Comparison of ENCODE assay signal across 8 mouse cellular contexts in the genomic region with DNA sequence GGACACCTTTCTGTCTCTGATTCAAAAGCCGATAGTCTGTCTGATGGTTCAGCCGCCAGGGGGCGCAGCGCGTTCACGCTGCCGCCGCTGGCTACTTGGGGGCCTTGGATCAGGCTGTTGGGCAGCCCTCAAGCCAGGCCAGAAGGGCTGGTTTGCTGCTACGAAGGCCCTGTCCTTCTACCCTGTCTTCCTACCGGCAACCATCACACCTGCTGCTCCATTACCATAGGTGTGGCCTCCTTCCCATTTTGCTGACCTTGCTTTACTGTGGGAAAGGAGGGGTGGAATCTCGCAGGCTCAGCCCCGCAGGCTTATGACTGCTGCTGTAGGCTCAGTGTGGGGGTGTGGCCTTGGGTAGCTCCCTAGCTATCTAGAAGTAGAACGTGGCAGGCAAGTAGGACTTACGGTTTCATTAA. TPM values are rescaled to one million over a fixed set of nuclear protein-coding genes. Genes with fewer than 3 reads are reported as not detected.
A peak's percentile ranks its signal among the peaks of the same experiment; 100 is the strongest.
DNase-seq lines count a peak whose midpoint lies in the region; ATAC-seq lines count a peak whose summit lies in the region.

No protein-coding gene starts in this region.

- H3K9me3 ChIP-seq in hindbrain, embryonic 13.5 days, result no peaks in the 10 kb centered on the region
- peaks cover 2% of the 10 kb centered on the region; the same call in 1 of the 2 replicates for H3K9me3 ChIP-seq in limb, embryonic 11.5 days (ENCODE audit: control insufficient read depth, low read length)
- no peaks in the 10 kb centered on the region for H3K9me3 ChIP-seq in midbrain, embryonic 13.5 days

- 0 out of 2 replicates have a peak overlapping the region, but pooled peaks have one; percentile 30 for H3K9ac ChIP-seq in hindbrain, embryonic 13.5 days
- no peak overlapping the region for H3K9ac ChIP-seq in limb, embryonic 11.5 days (ENCODE audit: low read length)
- no peak overlapping the region for H3K9ac ChIP-seq in midbrain, embryonic 13.5 days (replicated peaks)

- 16% methylated on average over 14 of the region's 14 CpGs for WGBS in hindbrain, embryonic 13.5 days
- 12% methylated on average over 14 of the region's 14 CpGs for WGBS in limb, embryonic 11.5 days
- 14% methylated on average over 14 of the region's 14 CpGs for WGBS in midbrain, embryonic 13.5 days

- ATAC-seq in monocyte, adult 5-6 weeks (replicated peaks; ENCODE audit: insufficient number of reproducible peaks, low FRiP score, low TSS enrichment, poor library complexity, severe bottlenecking), result no peak; the same call in 1 of the 2 replicates
- ATAC-seq in hindbrain, embryonic 13.5 days (ENCODE audit: low FRiP score), result no peak
- ATAC-seq in limb, embryonic 11.5 days (ENCODE audit: insufficient number of reproducible peaks, low FRiP score, low TSS enrichment, low read depth), result no peak
- peak; percentile 21; the same call in 1 of the 2 replicates for ATAC-seq in midbrain, embryonic 13.5 days

- H3K4me2 ChIP-seq in hindbrain, embryonic 13.5 days, result peak overlapping the region; percentile 20; the same call in 1 of the 2 replicates
- H3K4me2 ChIP-seq in limb, embryonic 11.5 days (ENCODE audit: low read depth, severe bottlenecking), result no peak overlapping the region; the same call in 1 of the 2 replicates
- H3K4me2 ChIP-seq in midbrain, embryonic 13.5 days (replicated peaks), result peak overlapping the region; percentile 22; the same call in 1 of the 2 replicates

- H3K4me1 ChIP-seq in hindbrain, embryonic 13.5 days (replicated peaks), result peaks cover 29% of the 10 kb centered on the region
- H3K4me1 ChIP-seq in limb, embryonic 11.5 days (ENCODE audit: control insufficient read depth, insufficient read depth, low read length), result peaks cover 13% of the 10 kb centered on the region
- H3K4me1 ChIP-seq in midbrain, embryonic 13.5 days (replicated peaks), result peaks cover 30% of the 10 kb centered on the region

- H3K27me3 ChIP-seq in hindbrain, embryonic 13.5 days, result peaks cover 41% of the 10 kb centered on the region
- H3K27me3 ChIP-seq in limb, embryonic 11.5 days (ENCODE audit: control insufficient read depth, insufficient read depth, low read length), result peaks cover 22% of the 10 kb centered on the region
- peaks cover 38% of the 10 kb centered on the region for H3K27me3 ChIP-seq in midbrain, embryonic 13.5 days
- H3K27me3 ChIP-seq in splenic B cell, adult 2 months (ENCODE audit: control insufficient read depth, insufficient read depth, low read length, poor library complexity, severe bottlenecking), result no peaks in the 10 kb centered on the region

- peaks cover 9% of the 10 kb centered on the region for H3K36me3 ChIP-seq in hindbrain, embryonic 13.5 days
- no peaks in the 10 kb centered on the region for H3K36me3 ChIP-seq in limb, embryonic 11.5 days (ENCODE audit: control insufficient read depth, insufficient read depth, low read length)
- H3K36me3 ChIP-seq in midbrain, embryonic 13.5 days, result peaks cover 10% of the 10 kb centered on the region
- H3K36me3 ChIP-seq in splenic B cell, adult 2 months (ENCODE audit: control insufficient read depth, insufficient read depth, low read length, poor library complexity, severe bottlenecking), result no peaks in the 10 kb centered on the region

- H3K4me3 ChIP-seq in hindbrain, embryonic 13.5 days, result no peak overlapping the region
- no peak overlapping the region for H3K4me3 ChIP-seq in limb, embryonic 11.5 days (ENCODE audit: low read depth, low read length)
- no peak overlapping the region for H3K4me3 ChIP-seq in midbrain, embryonic 13.5 days (replicated peaks)

- DNase-seq in monocyte, adult 2 months (ENCODE audit: low read depth in 1 of 2, low spot score in 2 of 2), result peak; percentile 35 to 56
- DNase-seq in cerebellum, adult 9-11 months, result peak; percentile 75
- peak; percentile 62 to 64 for DNase-seq in frontal cortex, postnatal 25 days (ENCODE audit: low spot score in 2 of 2)
- DNase-seq in limb, embryonic 11.5 days (ENCODE audit: low spot score), result peak; percentile 85
- peak; percentile 81 for DNase-seq in splenic B cell, adult 2 months (ENCODE audit: low read depth, low spot score)

- H3K27ac ChIP-seq in hindbrain, embryonic 13.5 days, result no peak overlapping the region
- no peak overlapping the region for H3K27ac ChIP-seq in limb, embryonic 11.5 days (replicated peaks; ENCODE audit: low read depth, low read length)
- no peak overlapping the region; the same call in 1 of the 2 replicates for H3K27ac ChIP-seq in midbrain, embryonic 13.5 days

RNA-seq across cellular contexts. Expression of gene Galr3, which starts 3.8 kb away (rescaled TPM):
- not detected in 3 replicates for total RNA-seq in monocyte, adult 5-6 weeks (2017)
- polyA plus RNA-seq in hindbrain, embryonic 13.5 days (2015; fragmentation: Nextera tagmentation; extraction: Ambion mirVana), result 0.17 TPM in 1 of 2 replicates, not detected in the other
- polyA plus RNA-seq in limb, embryonic 11.5 days (2014; fragmentation: Nextera tagmentation; extraction: Ambion mirVana), result not detected in 2 replicates
- not detected in 2 replicates for polyA plus RNA-seq in midbrain, embryonic 13.5 days (2015; fragmentation: Nextera tagmentation; extraction: Ambion mirVana)

RNA-seq across cellular contexts. Expression of gene H1f0, which starts 9.7 kb away (rescaled TPM):
- 27.7 to 41.5 TPM (median 37.9 TPM) in 3 replicates for total RNA-seq in monocyte, adult 5-6 weeks (2017)
- 259 and 266 TPM in 2 replicates for polyA plus RNA-seq in hindbrain, embryonic 13.5 days (2015; fragmentation: Nextera tagmentation; extraction: Ambion mirVana)
- polyA plus RNA-seq in limb, embryonic 11.5 days (2014; fragmentation: Nextera tagmentation; extraction: Ambion mirVana), result 271 and 369 TPM in 2 replicates
- 329 and 351 TPM in 2 replicates for polyA plus RNA-seq in midbrain, embryonic 13.5 days (2015; fragmentation: Nextera tagmentation; extraction: Ambion mirVana)

RNA-seq across cellular contexts. Expression of gene Ankrd54, which starts 24.8 kb away (rescaled TPM):
- 8.1 to 17.1 TPM (median 13.3 TPM) in 3 replicates for total RNA-seq in monocyte, adult 5-6 weeks (2017)
- 50.4 and 51.5 TPM in 2 replicates for polyA plus RNA-seq in hindbrain, embryonic 13.5 days (2015; fragmentation: Nextera tagmentation; extraction: Ambion mirVana)
- polyA plus RNA-seq in limb, embryonic 11.5 days (2014; fragmentation: Nextera tagmentation; extraction: Ambion mirVana), result 56.7 and 63.2 TPM in 2 replicates
- 52.6 and 56.4 TPM in 2 replicates for polyA plus RNA-seq in midbrain, embryonic 13.5 days (2015; fragmentation: Nextera tagmentation; extraction: Ambion mirVana)

RNA-seq across cellular contexts. Expression of gene Eif3l, which starts 37.1 kb away (rescaled TPM):
- 102 to 117 TPM (median 113 TPM) in 3 replicates for total RNA-seq in monocyte, adult 5-6 weeks (2017)
- 179 and 185 TPM in 2 replicates for polyA plus RNA-seq in hindbrain, embryonic 13.5 days (2015; fragmentation: Nextera tagmentation; extraction: Ambion mirVana)
- polyA plus RNA-seq in limb, embryonic 11.5 days (2014; fragmentation: Nextera tagmentation; extraction: Ambion mirVana), result 275 and 280 TPM in 2 replicates
- polyA plus RNA-seq in midbrain, embryonic 13.5 days (2015; fragmentation: Nextera tagmentation; extraction: Ambion mirVana), result 180 and 186 TPM in 2 replicates
